Mouse (Mus musculus): ENCODE results near the gene Cacna1c.

Gene Cacna1c

DNA sequence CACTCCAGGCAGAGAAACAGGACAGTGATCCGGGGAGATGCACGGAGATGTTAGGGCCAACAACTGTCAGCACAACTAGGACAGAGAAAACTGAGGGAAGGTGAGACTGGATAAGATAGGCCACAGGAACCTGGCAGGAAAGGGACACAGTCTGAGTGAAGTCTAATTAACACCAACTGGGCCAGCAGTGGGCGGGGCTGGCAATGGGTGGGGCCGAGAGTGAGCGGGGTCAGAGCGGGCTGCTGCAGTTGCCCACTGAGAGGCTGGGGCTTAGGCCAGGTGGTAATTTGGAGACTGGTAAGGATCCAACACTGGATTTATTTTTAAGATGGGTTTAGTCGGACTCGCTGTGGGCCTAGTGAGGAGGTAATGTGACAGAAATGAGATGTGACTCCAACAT is 418.8 kb downstream of the Cacna1c start:
- Histone ChIP-seq H3K36me3 (ENCODE audit: control insufficient read depth, insufficient read depth, low read length, poor library complexity, severe bottlenecking) (no peaks in the 10 kb centered on the region), H3K27me3 (ENCODE audit: control insufficient read depth, insufficient read depth, low read length, poor library complexity, severe bottlenecking) (no peaks in the 10 kb centered on the region)
- DNase-seq (ENCODE audit: low read depth, low spot score), result no peak

DNA sequence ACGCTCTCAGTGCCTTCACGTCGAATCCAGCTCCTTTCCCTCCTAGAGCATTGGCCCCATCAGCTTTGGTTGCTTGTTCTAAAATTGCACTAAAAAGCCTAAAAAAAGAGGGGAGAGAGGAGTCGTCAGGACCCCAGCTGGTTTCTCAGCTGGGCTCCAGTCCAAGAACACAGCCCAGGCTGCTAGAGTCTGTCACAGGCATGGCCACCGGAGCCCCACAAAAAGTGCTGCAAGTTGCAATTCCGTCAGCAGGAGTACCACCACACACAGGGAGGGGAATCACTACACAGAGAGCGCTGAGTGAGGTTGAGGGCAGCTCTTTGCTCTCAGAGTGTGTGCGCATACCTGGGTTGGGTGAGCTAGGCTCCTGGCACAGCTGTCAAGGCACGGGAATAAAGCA is 419.8 kb downstream of the Cacna1c start:
- no peaks in the 10 kb centered on the region for H3K36me3 ChIP-seq (ENCODE audit: control insufficient read depth, insufficient read depth, low read length, poor library complexity, severe bottlenecking)
- no peaks in the 10 kb centered on the region for H3K27me3 ChIP-seq (ENCODE audit: control insufficient read depth, insufficient read depth, low read length, poor library complexity, severe bottlenecking)
- DNase-seq (ENCODE audit: low read depth, low spot score), result no peak

DNA sequence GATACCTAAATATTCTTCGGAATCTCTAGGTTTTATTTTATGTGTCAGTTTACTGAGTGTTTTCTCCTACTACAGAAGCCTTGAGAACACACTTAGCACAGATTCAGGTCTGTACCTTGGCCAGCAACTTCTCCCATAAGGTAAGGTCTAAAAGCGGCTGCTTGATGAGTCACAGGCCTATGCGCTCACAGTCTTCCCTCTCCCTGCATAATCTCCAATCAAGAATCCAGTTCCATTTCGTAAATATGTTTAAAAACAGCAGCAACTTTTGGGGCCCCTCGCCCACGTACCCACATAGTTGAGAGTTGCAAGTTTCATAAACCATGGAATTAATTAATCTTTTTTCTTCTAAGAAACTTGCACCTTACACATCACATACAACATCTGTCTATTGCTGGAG is 423.6 kb downstream of the Cacna1c start:
- DNase-seq (ENCODE audit: low read depth, low spot score), result no peak
- Histone ChIP-seq H3K27me3 (ENCODE audit: control insufficient read depth, insufficient read depth, low read length, poor library complexity, severe bottlenecking) (no peaks in the 10 kb centered on the region), H3K36me3 (ENCODE audit: control insufficient read depth, insufficient read depth, low read length, poor library complexity, severe bottlenecking) (no peaks in the 10 kb centered on the region)

DNA sequence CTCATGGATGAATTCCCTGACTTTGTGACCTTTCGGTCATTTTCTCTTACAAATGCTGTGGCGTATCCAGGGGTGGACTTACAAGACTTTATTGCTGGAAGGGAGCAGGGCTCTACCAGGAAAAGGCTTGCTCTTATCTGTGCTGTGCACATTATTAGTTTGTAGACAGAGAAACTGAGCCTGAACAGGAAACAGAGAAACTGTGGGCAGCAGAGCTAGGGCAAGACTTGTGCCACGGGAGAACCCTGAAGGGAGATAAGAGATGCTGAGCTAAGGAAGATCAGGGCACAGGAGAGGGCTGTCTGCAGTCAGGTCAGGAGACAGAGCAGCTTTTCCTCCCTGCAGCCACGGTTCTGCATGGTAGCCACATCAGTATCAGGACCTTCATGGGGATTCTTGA is 425.1 kb downstream of the Cacna1c start:
- no peak for DNase-seq (ENCODE audit: low read depth, low spot score)
- no peaks in the 10 kb centered on the region for H3K36me3 ChIP-seq (ENCODE audit: control insufficient read depth, insufficient read depth, low read length, poor library complexity, severe bottlenecking)
- H3K27me3 ChIP-seq (ENCODE audit: control insufficient read depth, insufficient read depth, low read length, poor library complexity, severe bottlenecking), result no peaks in the 10 kb centered on the region

DNA sequence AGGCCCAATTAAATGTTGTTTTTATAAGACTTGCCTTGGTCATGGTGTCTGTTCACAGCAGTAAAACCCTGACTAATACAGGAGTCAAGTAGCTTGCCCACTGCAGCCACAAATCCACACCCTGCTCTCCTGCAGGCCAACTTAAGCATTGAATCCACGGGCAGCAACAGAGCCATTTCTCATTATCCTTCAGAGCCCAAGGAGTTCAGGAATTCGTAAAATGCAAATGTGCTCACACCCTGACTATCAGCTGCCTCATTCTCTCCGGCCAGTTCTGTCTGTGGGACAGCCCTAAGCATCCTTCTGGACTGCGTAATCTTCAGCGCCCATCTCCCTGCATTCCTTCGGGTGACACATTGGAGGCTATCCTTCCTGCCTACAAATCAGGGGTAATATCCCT is 425.8 kb downstream of the Cacna1c start:
- H3K27me3 ChIP-seq (ENCODE audit: control insufficient read depth, insufficient read depth, low read length, poor library complexity, severe bottlenecking), result no peaks in the 10 kb centered on the region
- no peak for DNase-seq (ENCODE audit: low read depth, low spot score)
- H3K36me3 ChIP-seq (ENCODE audit: control insufficient read depth, insufficient read depth, low read length, poor library complexity, severe bottlenecking), result no peaks in the 10 kb centered on the region

DNA sequence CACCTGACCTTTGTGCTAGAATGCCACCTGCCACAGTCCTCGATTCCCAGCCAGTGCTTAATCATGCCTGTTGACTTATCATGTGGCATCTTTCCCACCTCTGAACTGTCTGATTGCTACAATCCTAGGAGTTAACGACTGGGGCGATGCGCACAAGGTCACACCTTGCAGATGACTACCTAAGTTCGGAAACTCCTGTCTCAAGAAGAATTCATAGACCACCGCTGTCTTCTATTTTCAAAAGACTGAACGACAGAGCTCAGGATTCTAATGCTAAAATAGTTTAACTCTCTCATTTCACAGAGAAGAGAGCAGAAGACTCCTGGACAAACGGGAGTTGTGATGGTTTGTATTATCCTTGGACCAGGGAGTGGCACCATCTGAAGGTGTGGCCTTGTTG is 426.4 kb downstream of the Cacna1c start:
- H3K36me3 ChIP-seq (ENCODE audit: control insufficient read depth, insufficient read depth, low read length, poor library complexity, severe bottlenecking), result no peaks in the 10 kb centered on the region
- H3K27me3 ChIP-seq (ENCODE audit: control insufficient read depth, insufficient read depth, low read length, poor library complexity, severe bottlenecking), result no peaks in the 10 kb centered on the region
- DNase-seq (ENCODE audit: low read depth, low spot score), result no peak

DNA sequence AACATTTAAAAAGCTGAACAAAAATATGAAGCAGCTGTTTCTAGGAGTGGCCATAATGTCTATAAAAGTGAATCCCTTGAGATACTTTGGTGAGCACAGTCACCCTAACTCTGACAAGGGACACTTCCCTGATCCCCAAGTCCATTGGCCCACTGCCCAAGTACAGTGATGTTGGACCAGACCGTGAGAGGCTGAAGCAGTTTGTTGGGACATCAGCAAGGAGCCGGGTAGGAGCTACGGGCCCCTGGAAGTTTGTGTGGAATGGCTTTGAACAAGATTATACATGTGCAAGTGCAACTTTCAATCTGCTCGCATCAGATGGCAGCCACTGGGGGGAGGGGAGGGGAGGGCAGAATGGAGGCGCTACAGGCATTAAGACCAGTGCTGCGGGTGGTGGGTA is 428.5 kb downstream of the Cacna1c start:
- no peak for DNase-seq (ENCODE audit: low read depth, low spot score)
- H3K36me3 ChIP-seq (ENCODE audit: control insufficient read depth, insufficient read depth, low read length, poor library complexity, severe bottlenecking), result no peaks in the 10 kb centered on the region
- no peaks in the 10 kb centered on the region for H3K27me3 ChIP-seq (ENCODE audit: control insufficient read depth, insufficient read depth, low read length, poor library complexity, severe bottlenecking)

DNA sequence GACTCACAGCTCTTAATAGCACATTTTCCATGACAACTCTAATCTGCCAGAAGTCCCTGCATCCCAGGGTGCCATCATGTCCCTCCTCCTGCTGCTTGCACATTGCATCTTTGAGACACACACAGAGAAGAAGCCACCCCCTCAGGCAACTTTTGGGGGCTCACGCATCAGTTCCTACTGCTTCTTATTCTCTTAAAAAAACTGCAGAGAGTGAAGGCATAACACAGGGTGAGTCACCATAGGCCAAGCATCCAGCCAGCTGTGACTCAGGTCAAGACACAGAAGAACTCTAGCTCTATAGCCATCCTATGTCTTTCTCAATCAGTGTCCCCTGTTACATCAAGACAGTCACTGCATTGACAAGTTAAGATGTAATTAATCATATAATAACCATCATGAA is 431.0 kb downstream of the Cacna1c start:
- no peak for DNase-seq (ENCODE audit: low read depth, low spot score)
- Histone ChIP-seq H3K27me3 (ENCODE audit: control insufficient read depth, insufficient read depth, low read length, poor library complexity, severe bottlenecking) (no peaks in the 10 kb centered on the region), H3K36me3 (ENCODE audit: control insufficient read depth, insufficient read depth, low read length, poor library complexity, severe bottlenecking) (no peaks in the 10 kb centered on the region)

DNA sequence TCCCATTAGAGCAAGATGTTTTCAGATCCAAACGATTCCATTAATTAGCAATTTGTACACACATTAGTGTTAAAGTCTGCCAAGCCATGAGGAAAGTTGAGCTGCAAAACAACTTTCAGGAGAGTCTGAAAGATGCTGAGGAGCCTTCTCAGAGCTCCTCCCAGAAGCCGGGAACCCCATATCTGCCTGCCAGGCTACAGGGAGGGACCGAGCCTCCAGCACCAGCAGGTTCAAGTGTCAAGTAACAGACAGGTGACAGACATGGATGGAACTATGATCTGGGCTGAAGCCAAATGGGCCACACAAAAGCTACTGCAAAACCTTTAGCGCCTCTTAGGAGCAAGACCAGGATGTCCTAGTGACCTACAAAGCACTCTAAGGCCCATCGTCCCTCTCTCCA is 437.2 kb downstream of the Cacna1c start:
- DNase-seq (ENCODE audit: low read depth, low spot score), result no peak
- H3K36me3 ChIP-seq (ENCODE audit: control insufficient read depth, insufficient read depth, low read length, poor library complexity, severe bottlenecking), result no peaks in the 10 kb centered on the region

DNA sequence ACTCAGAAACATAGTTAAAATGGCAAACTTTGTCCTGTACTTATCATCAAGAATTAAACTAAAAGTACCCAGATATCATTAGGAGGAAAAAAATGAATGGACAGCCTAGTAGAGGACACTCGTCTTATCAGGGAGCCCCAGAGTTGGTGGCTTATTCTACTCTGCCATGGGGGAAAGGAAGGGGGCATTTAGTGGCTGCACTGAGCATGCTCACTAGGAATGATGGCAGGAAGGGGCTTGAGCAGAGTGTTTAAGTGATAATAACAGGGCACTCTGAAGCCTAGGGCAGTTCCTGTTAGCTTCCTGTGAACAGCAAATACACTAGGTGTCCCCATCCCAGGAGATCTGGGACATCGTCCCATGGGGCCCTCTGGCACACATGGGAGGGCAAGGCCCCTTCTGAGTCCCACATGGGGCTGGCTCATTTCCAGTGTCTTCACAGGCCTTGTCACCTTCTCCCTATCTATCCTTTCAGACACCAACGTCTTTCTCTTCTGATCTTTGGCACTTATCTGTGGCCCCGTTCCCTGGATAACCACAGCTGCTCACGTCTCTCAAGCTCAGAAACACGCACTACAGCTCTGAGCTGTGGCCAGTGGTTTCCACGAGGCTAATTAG is 437.8 kb downstream of the Cacna1c start:
- Histone ChIP-seq H3K27me3 (ENCODE audit: control insufficient read depth, insufficient read depth, low read length, poor library complexity, severe bottlenecking) (no peaks in the 10 kb centered on the region), H3K36me3 (ENCODE audit: control insufficient read depth, insufficient read depth, low read length, poor library complexity, severe bottlenecking) (no peaks in the 10 kb centered on the region)
- no peak for DNase-seq (ENCODE audit: low read depth, low spot score)

More for the DNA sequence above, 437.2 kb downstream of the Cacna1c start:
- H3K27me3 ChIP-seq (ENCODE audit: control insufficient read depth, insufficient read depth, low read length, poor library complexity, severe bottlenecking), result no peaks in the 10 kb centered on the region

DNA sequence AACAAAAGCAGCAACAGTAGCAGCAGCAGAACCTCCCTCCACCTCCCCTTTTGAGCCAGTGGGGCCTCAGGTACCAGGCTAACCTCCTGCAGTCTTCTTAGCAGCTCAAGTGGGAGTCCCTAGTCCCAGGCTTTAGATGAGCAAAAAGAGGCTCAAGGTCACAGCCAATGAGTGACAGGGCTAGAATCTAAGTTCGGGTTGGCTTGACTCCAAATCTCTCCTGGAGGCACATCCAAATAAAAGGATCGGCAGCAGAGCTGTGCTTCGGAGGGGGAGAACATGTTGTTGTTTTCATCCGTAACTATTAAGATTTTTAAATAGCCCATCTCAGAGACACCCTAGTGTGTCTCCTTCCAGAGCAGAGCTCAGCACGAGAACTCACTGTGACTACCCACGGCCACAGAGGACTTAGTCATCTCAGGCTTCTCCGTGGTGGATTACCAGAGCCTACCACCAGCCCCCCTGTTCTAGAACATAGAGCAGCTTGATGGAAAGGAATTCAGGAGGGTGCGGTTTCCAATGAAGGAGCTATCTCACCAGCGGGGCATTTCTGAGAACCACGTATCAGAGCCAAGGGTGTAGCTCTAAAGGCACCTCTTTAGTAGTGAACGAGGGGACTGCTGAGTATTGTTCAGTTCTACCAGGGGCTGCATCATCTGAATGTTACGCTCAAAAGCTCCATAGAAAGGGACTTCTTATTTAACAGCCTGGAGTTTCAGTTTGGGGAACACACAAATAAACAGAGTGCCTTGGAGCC is 438.5 kb downstream of the Cacna1c start:
- DNase-seq (ENCODE audit: low read depth, low spot score), result no peak
- Histone ChIP-seq H3K27me3 (ENCODE audit: control insufficient read depth, insufficient read depth, low read length, poor library complexity, severe bottlenecking) (no peaks in the 10 kb centered on the region), H3K36me3 (ENCODE audit: control insufficient read depth, insufficient read depth, low read length, poor library complexity, severe bottlenecking) (no peaks in the 10 kb centered on the region)

DNA sequence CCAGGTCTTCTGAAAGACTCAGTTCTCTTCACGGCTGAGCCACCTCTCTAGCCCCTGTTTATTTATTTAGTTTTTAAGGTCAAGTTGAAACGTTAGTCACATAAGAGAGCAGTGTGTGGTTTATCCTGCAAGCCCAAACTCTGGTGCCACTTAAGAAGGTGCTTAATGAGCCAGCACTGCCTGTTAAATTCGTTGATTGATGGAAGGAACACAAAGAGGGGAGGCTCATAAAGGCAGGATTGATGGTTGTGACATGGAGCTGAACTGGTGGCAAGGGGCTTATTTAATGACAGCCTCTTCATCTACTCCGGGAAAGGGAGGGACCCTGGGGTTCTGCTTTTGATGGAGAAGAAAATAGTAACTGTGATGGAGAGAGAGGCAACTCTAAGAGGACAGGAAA is 439.7 kb downstream of the Cacna1c start:
- H3K27me3 ChIP-seq (ENCODE audit: control insufficient read depth, insufficient read depth, low read length, poor library complexity, severe bottlenecking), result no peaks in the 10 kb centered on the region
- no peak for DNase-seq (ENCODE audit: low read depth, low spot score)
- H3K36me3 ChIP-seq (ENCODE audit: control insufficient read depth, insufficient read depth, low read length, poor library complexity, severe bottlenecking), result no peaks in the 10 kb centered on the region

DNA sequence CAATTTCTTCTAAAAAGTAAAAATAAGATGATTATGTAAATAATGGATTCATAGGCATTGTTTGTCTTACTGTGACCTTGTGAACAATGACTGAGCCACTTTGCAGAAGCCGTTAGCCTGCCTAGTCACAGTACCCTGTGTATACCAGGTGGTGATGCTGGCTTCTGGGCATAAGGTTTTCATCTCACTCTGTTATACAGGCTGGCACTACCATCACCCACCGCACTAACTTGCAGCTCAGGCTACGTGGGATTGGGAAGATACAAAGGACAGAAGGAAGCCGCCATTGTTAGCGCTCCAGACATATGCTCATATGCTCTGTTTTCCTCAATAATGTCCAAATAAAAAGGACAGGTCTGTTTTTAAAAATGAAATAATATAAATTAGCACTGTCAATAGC is 440.4 kb downstream of the Cacna1c start:
- no peak for DNase-seq (ENCODE audit: low read depth, low spot score)
- Histone ChIP-seq H3K27me3 (ENCODE audit: control insufficient read depth, insufficient read depth, low read length, poor library complexity, severe bottlenecking) (no peaks in the 10 kb centered on the region), H3K36me3 (ENCODE audit: control insufficient read depth, insufficient read depth, low read length, poor library complexity, severe bottlenecking) (no peaks in the 10 kb centered on the region)

DNA sequence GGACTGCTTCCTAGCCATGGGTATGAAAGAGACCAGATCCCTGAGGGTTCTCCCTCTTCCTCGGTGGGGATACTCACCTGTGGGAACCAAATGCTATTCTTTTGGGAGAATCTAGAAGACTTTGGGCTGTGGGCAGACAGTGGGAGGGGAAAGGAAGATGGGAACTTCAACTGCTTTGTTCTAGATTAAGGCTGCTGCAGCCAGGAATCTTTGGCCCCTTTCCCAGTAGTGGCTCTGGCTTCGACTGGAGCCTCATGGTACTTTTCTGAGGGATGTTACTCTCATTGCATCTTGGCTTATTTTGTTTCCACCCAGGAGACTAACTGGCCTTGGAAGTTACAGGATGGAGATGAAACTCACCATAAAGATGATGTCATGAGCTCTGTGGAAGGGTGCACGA is 441.8 kb downstream of the Cacna1c start:
- Histone ChIP-seq H3K36me3 (ENCODE audit: control insufficient read depth, insufficient read depth, low read length, poor library complexity, severe bottlenecking) (no peaks in the 10 kb centered on the region), H3K27me3 (ENCODE audit: control insufficient read depth, insufficient read depth, low read length, poor library complexity, severe bottlenecking) (no peaks in the 10 kb centered on the region)
- DNase-seq (ENCODE audit: low read depth, low spot score), result no peak

DNA sequence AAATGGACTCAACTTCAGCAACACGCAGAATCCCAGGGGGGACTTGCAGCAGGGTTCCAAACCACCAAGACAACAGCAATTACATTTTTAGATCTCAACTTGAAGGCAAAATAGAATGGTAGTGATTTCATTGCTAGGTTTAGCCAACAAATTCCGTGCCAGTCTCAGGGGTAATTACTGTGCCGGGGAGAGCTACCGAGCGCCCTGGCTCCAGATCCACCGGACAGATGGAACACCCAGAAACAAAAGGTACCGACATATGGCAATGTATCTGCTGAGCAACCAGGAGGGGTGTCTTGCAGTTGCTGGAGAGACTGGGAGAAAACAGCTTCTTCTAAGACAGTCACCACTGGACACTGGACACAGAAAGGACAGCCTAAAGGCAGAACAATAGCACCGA is 442.4 kb downstream of the Cacna1c start:
- no peaks in the 10 kb centered on the region for H3K27me3 ChIP-seq (ENCODE audit: control insufficient read depth, insufficient read depth, low read length, poor library complexity, severe bottlenecking)

DNA sequence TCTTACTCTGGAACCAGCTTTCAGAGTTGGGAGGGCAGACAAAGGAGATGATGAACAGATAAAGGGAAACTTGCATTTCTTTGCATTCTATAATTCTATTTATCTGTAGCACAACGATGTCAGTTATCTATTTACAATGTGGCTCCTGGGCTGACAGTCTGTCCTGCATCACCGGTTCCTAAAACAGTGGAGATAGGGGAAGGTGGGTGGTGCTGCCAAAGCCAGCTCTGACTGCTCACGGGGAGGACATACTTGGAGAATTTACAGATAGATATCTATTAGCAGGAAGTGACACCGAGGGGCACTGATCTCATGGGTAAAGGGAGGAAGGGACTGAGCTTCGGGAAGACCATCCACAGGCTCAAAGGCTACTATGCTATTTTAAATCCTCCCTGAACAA is 443.2 kb downstream of the Cacna1c start:
- Histone ChIP-seq H3K27me3 (ENCODE audit: control insufficient read depth, insufficient read depth, low read length, poor library complexity, severe bottlenecking) (no peaks in the 10 kb centered on the region), H3K36me3 (ENCODE audit: control insufficient read depth, insufficient read depth, low read length, poor library complexity, severe bottlenecking) (no peaks in the 10 kb centered on the region)
- no peak for DNase-seq (ENCODE audit: low read depth, low spot score)

More for the DNA sequence above, 442.4 kb downstream of the Cacna1c start:
- DNase-seq (ENCODE audit: low read depth, low spot score), result no peak
- H3K36me3 ChIP-seq (ENCODE audit: control insufficient read depth, insufficient read depth, low read length, poor library complexity, severe bottlenecking), result no peaks in the 10 kb centered on the region
